Mouse (Mus musculus) forebrain, postnatal 0 days (tissue): Measurements from ENCODE around the gene Zbtb34. TPM values are rescaled to one million over a fixed set of nuclear protein-coding genes. Genes with fewer than 3 reads are reported as not detected.

Experiments
- ATAC-seq: fragments of 200-750 bp; cut with Nextera tagmentation; 2 replicates; pipeline ENCODE4 v1.8.0; 2017; ENCODE audit warnings: mild to moderate bottlenecking, moderate library complexity
- DNase-seq: peaks from one replicate; pipeline ENCODE4 v3.0.0-alpha.2; 2015
- H3K27ac ChIP-seq: fragments of 300-500 bp; sonication (generic); 2 replicates; pipeline ENCODE4 v1.5.1; 2014; ENCODE audit warnings: low read depth, mild to moderate bottlenecking, antibody characterized with exemption, low read length, moderate library complexity, mixed read lengths
- H3K27me3 ChIP-seq: fragments of 300-500 bp; sonication (generic); 2 replicates; pipeline ENCODE4 v1.6.1; 2014; ENCODE audit warnings: mild to moderate bottlenecking, low read length, mixed read lengths; ENCODE audit not compliant: insufficient read depth
- H3K36me3 ChIP-seq: fragments of 300-500 bp; sonication (generic); 2 replicates; pipeline ENCODE4 v1.6.1; 2014; ENCODE audit warnings: mild to moderate bottlenecking, moderate library complexity; ENCODE audit not compliant: insufficient read depth
- H3K4me1 ChIP-seq: fragments of 300-500 bp; sonication (generic); 2 replicates; pipeline ENCODE4 v1.6.1; 2014; ENCODE audit warnings: antibody characterized with exemption; ENCODE audit not compliant: insufficient read depth
- H3K4me2 ChIP-seq: fragments of 300-500 bp; sonication (generic); 2 replicates; pipeline ENCODE4 v1.6.1; 2014; ENCODE audit warnings: low read depth, mild to moderate bottlenecking, moderate library complexity
- H3K4me3 ChIP-seq: fragments of 300-500 bp; sonication (generic); 2 replicates; pipeline ENCODE4 v1.5.1; 2014; ENCODE audit warnings: low read depth, low read length, mixed read lengths
- H3K9ac ChIP-seq: fragments of 300-500 bp; sonication (generic); 2 replicates; pipeline ENCODE4 v1.6.1; 2014; ENCODE audit warnings: mild to moderate bottlenecking
- H3K9me3 ChIP-seq: fragments of 300-500 bp; sonication (generic); 2 replicates; pipeline ENCODE4 v1.6.1; 2016; ENCODE audit warnings: low read length
- CTCF ChIP-seq: sonication (generic); IDR thresholded peaks from 2 replicates; pipeline ENCODE4 v1.5.1; 2016; ENCODE audit warnings: antibody characterized with exemption, control low read depth, low read depth
- WGBS: fragments of 180-500 bp; shearing (Covaris S2); extraction: QIAGEN DNeasy Blood & Tissue Kit; methylation state at CpG from one replicate; pipeline ENCODE4 v1.1.7; 2014; 5-methylcytosine and 5-hydroxymethylcytosine counted together
- polyA plus RNA-seq: library from polyadenylated mRNA; unstranded; fragments of >200 nt; fragmentation: Nextera tagmentation; extraction: Ambion mirVana; gene quantifications from 2 replicates; pipeline ENCODE4 v1.2.1, GENCODE M21; 2015
- total RNA-seq: library from RNA; depleted of rRNA; stranded (reverse); fragments of >200 nt; gene quantifications from 2 replicates; pipeline ENCODE4 v1.2.3, GENCODE M21; 2014

Zbtb34 gene
- total and polyA plus RNA-seq, 2 experiments from 2014 or later = 4.5 to 24.1 TPM

DNA sequence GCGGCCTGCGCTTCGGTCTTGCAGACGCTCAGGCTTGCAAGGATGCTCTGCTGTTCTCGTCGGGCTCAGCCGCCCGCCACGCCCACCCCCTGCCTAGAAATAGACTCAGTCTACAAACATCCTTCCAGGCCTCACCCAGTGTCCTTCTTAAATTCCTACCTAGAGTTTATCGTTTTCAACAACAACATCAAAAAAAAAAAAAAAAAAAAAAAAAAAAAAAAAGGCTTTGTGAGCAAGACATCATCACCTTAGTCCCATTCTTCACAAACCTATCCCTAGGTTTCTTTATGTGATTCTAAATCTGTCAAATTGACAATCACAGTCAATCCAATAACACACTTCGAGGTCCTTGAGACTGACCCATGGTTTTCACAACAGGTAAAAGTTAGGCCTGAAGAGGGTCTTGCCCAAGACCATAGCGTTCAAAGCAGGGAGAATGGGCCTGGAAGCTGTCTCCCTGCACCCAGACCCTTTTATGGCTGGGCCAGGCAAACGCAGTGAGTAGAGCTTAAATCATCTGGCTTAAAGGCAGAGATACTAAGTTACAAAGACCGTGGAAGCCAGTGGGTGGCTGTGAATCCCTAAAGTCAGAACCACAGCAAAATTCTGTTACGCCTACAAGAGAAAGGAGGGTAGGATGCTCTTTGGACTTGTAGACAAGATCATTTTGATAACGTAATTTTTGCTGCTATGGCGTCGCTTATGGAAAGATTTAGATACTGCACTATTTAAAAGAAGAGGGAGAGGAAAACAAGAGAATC lies 59.3 kb downstream of the Zbtb34 start:
- no peak for ATAC-seq
- peak; percentile 33 for DNase-seq
- TF ChIP-seq CTCF = no peak
- Histone ChIP-seq H3K9ac (0 out of 2 replicates have a peak overlapping the region, but pooled peaks have one; percentile 28), H3K4me3 (peak overlapping the region; percentile 79), H3K4me1 (peaks cover 8% of the 10 kb centered on the region; the same call in 1 of the 2 replicates), H3K36me3 (peaks cover 11% of the 10 kb centered on the region; the same call in 1 of the 2 replicates), H3K9me3 (no peaks in the 10 kb centered on the region), H3K27me3 (no peaks in the 10 kb centered on the region), H3K4me2 (peak overlapping the region; percentile 69), H3K27ac (peak overlapping the region; percentile 99)
- WGBS = 30% methylated on average over 18 of the region's 18 CpGs

DNA sequence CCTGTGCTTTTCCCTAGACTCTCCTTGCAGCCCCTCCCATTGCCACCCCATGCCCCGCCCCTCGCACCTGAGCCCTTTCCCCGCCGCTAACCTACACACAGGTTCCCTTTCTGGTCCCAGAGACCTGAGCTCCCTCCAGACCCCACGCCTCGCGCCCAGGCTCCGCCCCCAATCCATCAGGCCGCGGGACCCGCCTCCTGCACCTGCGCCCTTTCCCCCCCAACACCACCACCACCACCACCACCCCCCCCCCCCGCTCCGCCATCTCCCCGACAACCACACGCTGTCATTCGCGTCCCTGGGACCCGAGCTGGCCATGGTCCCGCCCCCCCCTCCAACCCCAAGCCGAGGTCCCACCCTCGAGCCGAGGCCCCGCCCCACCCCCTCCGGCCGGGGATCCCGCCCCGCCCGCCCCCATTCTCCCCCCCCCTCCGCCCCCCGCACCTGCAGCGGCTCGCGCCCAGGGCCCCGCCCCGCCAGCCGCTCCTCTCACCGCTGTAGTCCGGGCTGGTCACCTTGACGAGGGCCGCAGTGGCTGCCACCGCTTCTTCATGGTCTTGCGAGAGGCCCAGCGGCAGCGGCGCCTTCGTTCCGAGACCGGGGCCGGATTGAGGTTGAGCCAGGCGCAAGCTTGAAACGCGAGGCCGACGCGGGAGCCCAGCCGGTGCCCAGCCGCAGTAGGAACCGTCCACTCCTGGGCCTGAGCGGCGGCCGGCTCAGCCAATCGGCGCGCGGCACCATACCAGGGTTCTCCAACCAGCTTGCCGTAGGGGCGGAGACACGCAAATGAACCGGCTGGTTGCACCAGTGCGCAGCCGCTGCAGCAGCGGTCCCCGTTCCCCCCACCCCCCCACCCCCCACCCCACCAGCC lies 60.1 kb downstream of the Zbtb34 start, which contains the start of gene Ralgps1:
Ralgps1 (minus strand) TSS at position 710 of the 871 bp plus-strand sequence.
- peak; percentile 97 for DNase-seq
- H3K9ac ChIP-seq = peak within 1 kb of the TSS; percentile 90
- H3K4me3 ChIP-seq = peak within 1 kb of the TSS; percentile 79
- peaks cover 16% of the 10 kb centered on the region; the same call in 1 of the 2 replicates for H3K4me1 ChIP-seq
- H3K27ac ChIP-seq = peak within 1 kb of the TSS; percentile 99
- H3K9me3 ChIP-seq = no peaks in the 10 kb centered on the region
- ATAC-seq = peak; percentile 99
- peak within 1 kb of the TSS; percentile 69 for H3K4me2 ChIP-seq
- peaks cover 11% of the 10 kb centered on the region; the same call in 1 of the 2 replicates for H3K36me3 ChIP-seq
- 4% methylated on average over 47 of the region's 74 CpGs for WGBS
- H3K27me3 ChIP-seq = no peaks in the 10 kb centered on the region
- TF ChIP-seq CTCF = no peak

DNA sequence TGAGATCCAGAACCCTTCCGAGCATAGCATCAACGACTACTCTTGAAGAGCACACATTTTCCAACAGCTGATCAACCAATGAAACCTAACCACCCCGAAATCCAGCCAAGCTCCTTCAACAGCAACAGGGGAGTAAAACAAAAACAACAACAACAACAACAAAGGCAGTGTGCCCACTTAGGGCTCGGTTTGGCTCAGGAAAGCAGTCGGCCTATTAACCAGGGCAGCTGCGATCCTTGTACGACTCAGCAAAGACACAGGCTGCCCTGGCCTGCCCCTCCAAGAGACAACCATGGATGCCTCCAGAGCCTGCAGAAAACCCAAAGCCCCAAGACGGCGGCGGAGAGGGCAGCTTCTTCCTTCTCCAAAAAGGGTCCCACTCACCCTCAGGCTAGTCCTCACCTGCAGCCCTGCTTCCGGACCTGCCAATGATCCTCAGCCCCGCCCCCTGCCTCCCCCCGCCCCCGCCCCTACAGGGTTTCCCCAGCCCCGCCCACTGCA lies 60.8 kb downstream of the Zbtb34 start:
- 3% methylated on average over 14 of the region's 15 CpGs for WGBS
- Histone ChIP-seq H3K4me3 (peak overlapping the region; percentile 79), H3K27me3 (no peaks in the 10 kb centered on the region), H3K9me3 (no peaks in the 10 kb centered on the region), H3K4me2 (peak overlapping the region; percentile 69), H3K36me3 (peaks cover 11% of the 10 kb centered on the region; the same call in 1 of the 2 replicates), H3K4me1 (peaks cover 22% of the 10 kb centered on the region; the same call in 1 of the 2 replicates), H3K9ac (peak overlapping the region; percentile 90), H3K27ac (peak overlapping the region; percentile 99)
- no peak for TF ChIP-seq CTCF
- DNase-seq (peak; percentile 39), ATAC-seq (peak; percentile 10)

DNA sequence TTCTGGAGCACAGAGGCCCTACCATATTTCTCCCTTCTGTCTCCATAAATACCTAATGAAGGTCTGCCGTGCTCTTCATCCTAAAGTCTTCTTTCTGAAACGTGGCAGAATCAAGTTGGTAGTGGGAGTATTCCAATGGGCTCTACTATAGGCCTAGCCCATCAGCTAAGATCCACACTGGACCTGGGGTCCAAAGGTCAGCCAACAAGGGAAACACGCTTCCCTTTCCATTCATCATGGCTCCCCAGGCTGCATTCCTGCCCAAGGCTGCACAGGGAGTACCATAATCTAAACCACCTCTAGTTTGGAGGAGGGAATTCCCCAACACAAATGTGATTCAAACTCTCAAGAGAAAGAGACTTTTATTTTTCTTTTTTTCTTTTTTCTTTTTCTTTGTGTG lies 61.7 kb downstream of the Zbtb34 start:
- Histone ChIP-seq H3K27me3 (no peaks in the 10 kb centered on the region), H3K36me3 (peaks cover 11% of the 10 kb centered on the region; the same call in 1 of the 2 replicates), H3K4me1 (peaks cover 22% of the 10 kb centered on the region; the same call in 1 of the 2 replicates), H3K9me3 (no peaks in the 10 kb centered on the region), H3K27ac (no peak overlapping the region), H3K9ac (no peak overlapping the region), H3K4me2 (no peak overlapping the region), H3K4me3 (no peak overlapping the region)
- TF ChIP-seq CTCF = no peak
- ATAC-seq (no peak), DNase-seq (no peak)
- 82% methylated on average over 3 of the region's 3 CpGs for WGBS

DNA sequence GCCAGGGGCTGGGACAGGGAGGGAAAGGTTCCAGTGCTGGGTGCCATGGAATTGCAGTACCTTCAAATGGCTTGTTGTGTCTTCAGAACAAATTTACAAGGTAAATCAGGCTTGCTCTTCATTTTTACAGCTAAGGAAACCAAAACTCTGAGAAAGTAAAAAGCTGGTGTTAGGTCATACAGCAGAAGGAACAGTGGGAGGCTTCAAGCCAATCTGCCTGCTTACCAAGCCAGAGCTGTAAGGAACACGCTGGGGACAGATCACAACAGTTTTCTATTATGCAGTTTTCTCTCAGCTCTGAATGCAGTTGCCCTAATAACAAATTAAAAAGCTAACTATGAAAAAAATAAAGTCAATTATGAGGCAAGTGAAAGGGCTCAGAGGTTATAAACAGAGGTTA lies 62.6 kb downstream of the Zbtb34 start:
- no peak overlapping the region for H3K9ac ChIP-seq
- no peak overlapping the region for H3K27ac ChIP-seq
- H3K4me2 ChIP-seq = no peak overlapping the region
- H3K36me3 ChIP-seq = peaks cover 11% of the 10 kb centered on the region; the same call in 1 of the 2 replicates
- no peak for DNase-seq
- H3K27me3 ChIP-seq = no peaks in the 10 kb centered on the region
- TF ChIP-seq CTCF = no peak
- ATAC-seq = no peak
- WGBS = 56% methylated on average over 1 of the region's 1 CpGs
- no peaks in the 10 kb centered on the region for H3K9me3 ChIP-seq
- peaks cover 22% of the 10 kb centered on the region; the same call in 1 of the 2 replicates for H3K4me1 ChIP-seq
- H3K4me3 ChIP-seq = no peak overlapping the region

DNA sequence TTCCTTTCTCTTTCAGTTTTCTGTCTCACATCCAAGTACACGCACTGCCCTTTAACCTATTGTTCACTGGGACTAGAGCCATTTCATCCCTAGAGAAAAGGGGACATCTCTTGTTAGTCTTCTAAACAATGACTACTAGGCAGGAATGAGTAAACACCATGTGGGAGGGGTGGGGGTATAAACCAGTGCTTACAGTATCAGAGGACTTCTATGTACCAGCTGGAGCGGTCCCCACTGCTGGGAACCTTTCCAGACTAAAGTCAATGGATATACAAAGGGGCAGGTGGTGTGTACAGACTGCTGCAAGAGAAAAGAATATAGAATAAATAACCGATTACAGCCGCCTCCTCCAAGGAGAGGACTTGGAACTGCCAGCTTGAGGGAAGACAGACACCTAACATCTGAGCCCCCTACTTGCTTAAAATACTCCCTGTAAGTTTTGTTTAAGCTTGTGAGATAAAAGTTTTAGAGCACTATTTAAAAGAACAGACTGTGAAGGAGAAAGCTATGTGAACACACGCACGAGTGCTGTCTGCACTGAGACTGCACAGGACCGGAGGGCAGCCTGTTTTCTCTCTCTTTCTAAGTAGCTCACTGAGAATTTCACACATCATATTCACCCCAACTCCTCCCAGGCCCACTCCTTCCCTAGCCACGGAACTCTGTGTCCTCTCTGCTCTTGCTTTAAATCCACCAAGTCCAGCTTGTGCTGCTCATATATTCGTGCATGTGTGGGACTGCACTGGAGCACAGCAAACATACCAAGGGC lies 65.2 kb downstream of the Zbtb34 start:
- peaks cover 22% of the 10 kb centered on the region; the same call in 1 of the 2 replicates for H3K4me1 ChIP-seq
- peak overlapping the region; percentile 36; the same call in 1 of the 2 replicates for H3K27ac ChIP-seq
- no peaks in the 10 kb centered on the region for H3K27me3 ChIP-seq
- WGBS = 20% methylated on average over 9 of the region's 9 CpGs
- TF ChIP-seq CTCF = no peak
- no peak overlapping the region for H3K9ac ChIP-seq
- peaks cover 11% of the 10 kb centered on the region; the same call in 1 of the 2 replicates for H3K36me3 ChIP-seq
- H3K4me2 ChIP-seq = no peak overlapping the region
- H3K4me3 ChIP-seq = no peak overlapping the region
- ATAC-seq (peak; percentile 75), DNase-seq (peak; percentile 54)
- H3K9me3 ChIP-seq = no peaks in the 10 kb centered on the region
